Mouse (Mus musculus) heart, postnatal 0 days (tissue): Measurements from ENCODE around the gene Guca1a.

Experiments
- CTCF ChIP-seq: IDR thresholded peaks from 2 replicates; pipeline ENCODE4 v1.5.1; 2016; ENCODE audit warnings: antibody characterized with exemption, control low read depth, low read depth
- EP300 ChIP-seq: IDR thresholded peaks from 2 replicates; pipeline ENCODE4 v1.6.1; 2016; ENCODE audit warnings: antibody characterized with exemption, low read depth

- no peak for TF ChIP-seq EP300
- TF ChIP-seq CTCF = peak; percentile 29; the same call in 1 of the 2 replicates
Observed at GRCm38 (mm10) chr17:47359964-47360363, 40.4 kb downstream of the Guca1a start.
